Mouse (Mus musculus) gastrocnemius, postnatal 4 days (tissue): ENCODE results near the gene C730034F03Rik. TPM values are rescaled to one million over a fixed set of nuclear protein-coding genes. Genes with fewer than 3 reads are reported as not detected.

Experiments
- DNase-seq, 2 experiments: peaks; one replicate each; pipeline ENCODE4 v3.0.0; 2021 to 2022; ENCODE audit warnings: low spot score in 2 of 2, mixed read lengths in 2 of 2
- total RNA-seq, 2 experiments: library from RNA; stranded (reverse); gene quantifications; 2 replicates each; pipeline ENCODE4 v1.2.3; 2021

Gene C730034F03Rik
- total RNA-seq, 2 experiments from 2014 or later: 0.83 to 1.2 TPM

- no peak for DNase-seq
Observed at GRCm38 (mm10) chr15:89474596-89475292, 45.4 kb downstream of the C730034F03Rik start.

GRCm38 (mm10) chr15:89475293-89475600 lies 45.9 kb downstream of the C730034F03Rik start:
- no peak for DNase-seq

DNA sequence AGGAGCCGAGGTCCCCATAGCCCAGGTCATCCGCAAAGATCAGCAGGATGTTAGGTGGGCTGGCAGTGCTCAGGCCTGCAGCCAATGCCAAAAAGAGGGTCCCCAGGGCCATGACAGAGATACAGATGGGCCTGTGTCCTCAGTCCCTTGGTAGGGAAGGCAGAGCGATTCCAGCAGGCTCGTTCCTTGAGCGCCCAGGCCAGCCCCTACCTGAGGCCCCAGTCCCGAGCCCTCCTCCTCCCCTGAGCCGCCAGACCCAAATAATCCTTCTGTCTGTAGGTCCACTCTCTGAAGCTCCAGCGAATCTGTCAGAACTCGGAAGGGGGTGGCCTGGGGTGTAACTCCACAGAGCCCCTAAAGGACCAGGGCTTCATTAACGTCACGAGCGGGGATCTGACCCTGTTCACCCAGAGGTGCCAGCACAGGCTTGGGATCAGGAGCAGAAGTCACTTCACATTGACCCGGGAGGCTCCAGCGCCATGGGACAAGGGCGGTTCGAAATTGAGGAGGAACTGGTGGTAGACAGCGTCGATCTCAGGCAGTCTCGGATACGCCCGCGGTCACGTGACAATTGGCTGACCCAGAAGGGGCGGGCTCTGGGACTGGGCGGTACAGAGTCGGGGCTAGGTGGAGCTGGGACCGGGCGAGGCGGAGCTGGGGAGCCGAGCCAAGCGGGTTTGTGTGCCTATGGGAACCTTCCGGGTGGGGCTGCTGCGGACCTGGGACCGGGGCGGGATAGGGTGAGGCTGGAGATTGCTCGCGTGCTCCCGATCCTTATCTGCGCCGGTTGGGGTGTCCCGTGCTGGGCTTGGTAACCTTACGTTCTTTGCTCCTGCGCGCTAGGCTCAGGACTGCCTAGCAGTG lies 46.5 kb downstream of the C730034F03Rik start:
- DNase-seq: peak; percentile 82 to 93

DNA sequence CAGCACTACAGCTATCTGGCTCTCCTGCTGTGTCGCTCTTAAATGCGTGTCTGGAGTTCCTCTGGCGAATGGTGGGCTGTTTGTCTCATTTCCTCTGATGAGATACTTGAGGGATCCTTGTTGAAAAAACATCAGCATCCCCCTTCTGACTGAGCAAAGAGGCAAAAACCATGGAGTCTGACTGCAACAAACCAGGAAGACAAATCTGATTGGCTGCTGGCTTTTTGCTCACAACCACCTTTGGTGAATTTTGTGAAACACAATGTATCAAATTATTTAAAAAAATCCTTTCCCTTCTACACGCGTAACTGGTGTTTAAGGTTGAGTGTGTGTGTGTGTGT lies 47.1 kb downstream of the C730034F03Rik start:
- DNase-seq: no peak

- no peak for DNase-seq
Observed at GRCm38 (mm10) chr15:89477091-89477491, 47.7 kb downstream of the C730034F03Rik start, which contains the start of gene Arsa. Gene Arsa, minus strand, starts transcription at chr15:89477425.

GRCm38 (mm10) chr15:89477806-89478205 lies 48.4 kb downstream of the C730034F03Rik start:
- DNase-seq: no peak

DNA sequence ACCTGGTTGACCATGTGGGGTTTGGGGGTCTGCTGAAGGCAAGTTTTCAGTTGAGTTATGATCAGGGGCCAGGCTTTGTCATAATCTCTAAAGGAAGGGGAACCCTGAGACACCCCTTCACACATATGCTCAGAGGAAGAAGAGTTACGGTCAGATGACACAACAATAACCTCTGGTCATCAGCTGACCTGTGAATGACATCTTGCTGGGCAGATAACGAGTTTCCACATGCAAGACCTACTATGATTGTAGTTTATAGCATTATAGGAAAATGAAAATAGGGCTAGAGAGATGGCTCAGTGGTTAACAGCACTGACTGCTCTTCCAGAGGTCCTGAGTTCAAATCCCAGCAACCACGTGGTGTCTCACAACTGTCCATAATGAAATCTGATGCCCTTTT lies 49.2 kb downstream of the C730034F03Rik start:
- no peak for DNase-seq

Other genes starting within 250 kb of the C730034F03Rik start
- 10 to 100 TPM; 81.0 to 84.7 TPM for gene Plxnb2, start 248.8 kb upstream of the C730034F03Rik start, total RNA-seq
- 1 to 10 TPM; 7.9 to 9.0 TPM for gene Dennd6b, start 233.1 kb upstream of the C730034F03Rik start, total RNA-seq
- 10 to 100 TPM; 64.2 to 70.0 TPM for gene Ppp6r2, start 218.0 kb upstream of the C730034F03Rik start, total RNA-seq
- 10 to 100 TPM; 69.4 to 73.9 TPM for gene Sbf1, start 114.3 kb upstream of the C730034F03Rik start, total RNA-seq
- not detected for gene Adm2, start 106.9 kb upstream of the C730034F03Rik start, total RNA-seq
- gene Miox, start 95.2 kb upstream of the C730034F03Rik start, total RNA-seq: not detected
- gene Lmf2, start 73.9 kb upstream of the C730034F03Rik start, total RNA-seq: 10 to 100 TPM; 45.7 to 47.7 TPM
- gene Ncaph2, start 73.9 kb upstream of the C730034F03Rik start, total RNA-seq: 10 to 100 TPM; 83.5 to 87.3 TPM
- gene Sco2, start 55.7 kb upstream of the C730034F03Rik start, total RNA-seq: 10 to 100 TPM; 11.1 to 12.0 TPM
- under 1 TPM; 0.26 to 0.32 TPM for gene Tymp, start 52.5 kb upstream of the C730034F03Rik start, total RNA-seq
- under 1 TPM; 0.44 to 0.71 TPM for gene Odf3b, start 50.3 kb upstream of the C730034F03Rik start, total RNA-seq
- not detected for gene Klhdc7b, start 44.7 kb upstream of the C730034F03Rik start, total RNA-seq
- gene Syce3, start 19.1 kb upstream of the C730034F03Rik start, total RNA-seq: not detected
- gene Cpt1b, start 3.7 kb upstream of the C730034F03Rik start, total RNA-seq: 100 to 1,000 TPM; 189 to 210 TPM
- gene Gm44502, start 107 bp downstream of the C730034F03Rik start, total RNA-seq: 1 to 10 TPM; 1.7 TPM
- 10 to 100 TPM; 35.8 to 51.0 TPM for gene Chkb, start 319 bp downstream of the C730034F03Rik start, total RNA-seq
- under 1 TPM; 0.31 to 0.32 TPM for gene Mapk8ip2, start 24.3 kb downstream of the C730034F03Rik start, total RNA-seq
- 10 to 100 TPM; 13.6 to 15.2 TPM for gene Arsa, start 47.8 kb downstream of the C730034F03Rik start, total RNA-seq
- gene Shank3, start 70.0 kb downstream of the C730034F03Rik start, total RNA-seq: 10 to 100 TPM; 30.4 to 35.7 TPM
- gene Acr, start 138.7 kb downstream of the C730034F03Rik start, total RNA-seq: under 1 TPM; 0.49 to 0.54 TPM
- gene Rabl2, start 162.3 kb downstream of the C730034F03Rik start, total RNA-seq: 10 to 100 TPM in 1 of 2 experiments, 1 to 10 TPM in 1; 8.1 to 10.2 TPM